Mouse (Mus musculus): ENCODE results near the gene Panx1. TPM values are rescaled to one million over a fixed set of nuclear protein-coding genes. Genes with fewer than 3 reads are reported as not detected.

Gene Panx1
- polyA plus RNA-seq, 1 experiment from 2014 or later: 118 TPM

DNA sequence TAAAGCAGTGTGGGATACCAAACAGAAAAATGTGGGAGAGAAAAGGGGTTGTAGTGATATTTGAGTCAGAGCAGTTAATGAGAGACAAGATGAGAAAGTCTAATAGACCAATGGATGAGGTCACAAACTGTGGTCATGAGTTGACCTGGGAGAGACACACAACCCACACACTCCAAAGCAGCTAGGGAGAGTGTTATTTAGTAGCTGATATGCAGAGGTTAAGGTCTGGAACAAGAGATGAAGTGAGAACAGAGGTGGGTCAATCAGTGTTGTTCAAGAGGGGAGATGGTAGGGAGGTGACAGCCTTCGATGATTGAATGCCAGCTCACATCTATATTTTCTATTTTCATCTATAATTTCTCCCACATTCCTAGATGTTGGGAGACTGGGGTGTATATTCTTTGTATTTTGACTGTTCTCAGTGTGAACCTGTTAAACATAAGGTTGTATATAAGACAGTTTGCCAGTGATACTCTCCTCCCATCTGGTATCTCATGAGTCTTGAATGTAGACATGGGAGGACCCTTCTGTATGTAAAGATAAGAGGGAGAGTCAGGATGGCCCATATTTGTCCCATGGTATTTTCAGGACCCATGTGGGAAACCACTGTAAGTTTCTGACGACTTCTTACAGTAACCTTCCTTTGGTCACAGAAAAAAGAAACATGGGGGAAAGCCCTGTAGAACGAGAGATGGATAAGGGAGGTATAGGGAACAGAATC, 74.3 kb downstream of the Panx1 start:
- no peaks in the 10 kb centered on the region for H3K36me3 ChIP-seq (ENCODE audit: control insufficient read depth, insufficient read depth, low read length)
- 83% methylated on average over 3 of the region's 3 CpGs for WGBS

DNA sequence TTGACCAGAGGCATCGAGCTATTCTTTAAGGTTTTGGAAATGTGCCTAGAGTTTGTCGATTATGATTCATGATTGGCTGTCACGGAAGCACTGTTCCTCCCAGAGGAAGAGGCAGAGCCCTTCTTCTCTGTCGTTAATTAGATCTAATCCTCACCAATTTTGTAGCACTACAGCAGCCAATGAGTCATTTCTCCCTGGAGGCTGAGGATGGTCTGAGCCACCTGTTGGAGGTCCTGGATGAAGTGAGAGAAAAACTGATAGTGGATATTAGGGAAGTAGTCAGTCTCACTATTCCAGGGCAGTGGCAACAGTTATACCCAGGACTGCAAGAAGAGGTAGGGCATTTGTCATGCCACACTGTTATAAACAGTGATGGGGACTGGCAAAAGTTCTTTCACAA, 75.1 kb downstream of the Panx1 start:
- H3K4me1 ChIP-seq (ENCODE audit: control insufficient read depth, insufficient read depth, low read length): no peaks in the 10 kb centered on the region
- no peaks in the 10 kb centered on the region for H3K36me3 ChIP-seq (ENCODE audit: control insufficient read depth, insufficient read depth, low read length)
- no peaks in the 10 kb centered on the region for H3K27me3 ChIP-seq (ENCODE audit: control insufficient read depth, insufficient read depth, low read length)
- 83% methylated on average over 4 of the region's 4 CpGs for WGBS
- H3K9ac ChIP-seq (ENCODE audit: low read length): no peak overlapping the region
- H3K9me3 ChIP-seq (ENCODE audit: control insufficient read depth, low read length): no peaks in the 10 kb centered on the region
- no peak overlapping the region for H3K4me2 ChIP-seq (ENCODE audit: low read depth)
- DNase-seq (ENCODE audit: low spot score) (no peak), ATAC-seq (ENCODE audit: insufficient read depth, low FRiP score, low TSS enrichment) (no peak)
- H3K27ac ChIP-seq (ENCODE audit: low read depth, low read length): no peak overlapping the region
- no peak overlapping the region for H3K4me3 ChIP-seq (ENCODE audit: low read depth, low read length)

More for the DNA sequence above, 74.3 kb downstream of the Panx1 start:
- H3K9ac ChIP-seq (ENCODE audit: low read length): no peak overlapping the region
- H3K4me1 ChIP-seq (ENCODE audit: control insufficient read depth, insufficient read depth, low read length): no peaks in the 10 kb centered on the region
- no peak overlapping the region for H3K27ac ChIP-seq (ENCODE audit: low read depth, low read length)
- no peaks in the 10 kb centered on the region for H3K27me3 ChIP-seq (ENCODE audit: control insufficient read depth, insufficient read depth, low read length)
- ATAC-seq (ENCODE audit: insufficient read depth, low FRiP score, low TSS enrichment) (no peak), DNase-seq (ENCODE audit: low spot score) (no peak)
- H3K9me3 ChIP-seq (ENCODE audit: control insufficient read depth, low read length): no peaks in the 10 kb centered on the region
- H3K4me3 ChIP-seq (ENCODE audit: low read depth, low read length): no peak overlapping the region
- no peak overlapping the region for H3K4me2 ChIP-seq (ENCODE audit: low read depth)

DNA sequence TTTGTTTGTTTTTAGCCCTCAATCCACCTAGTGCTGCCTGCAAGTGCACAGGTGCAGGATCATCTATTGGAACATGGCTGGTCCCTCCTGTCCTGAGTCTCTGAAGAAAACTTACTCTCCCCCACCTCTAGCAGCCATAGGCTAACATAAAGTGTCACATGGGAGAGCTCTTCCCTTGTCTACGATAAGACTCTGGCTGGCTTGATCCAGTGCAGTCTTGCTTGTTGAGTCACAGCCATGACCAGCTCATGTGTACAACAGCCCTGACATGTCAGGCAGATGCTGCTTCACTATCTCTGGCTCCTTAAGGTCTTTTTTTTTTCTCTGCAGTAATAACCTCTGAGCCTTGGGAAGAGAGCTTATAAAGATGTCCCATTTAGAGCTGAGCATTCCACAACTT, 77.7 kb downstream of the Panx1 start:
- no peak overlapping the region for H3K4me2 ChIP-seq (ENCODE audit: low read depth)
- ATAC-seq (ENCODE audit: insufficient read depth, low FRiP score, low TSS enrichment) (no peak), DNase-seq (ENCODE audit: low spot score) (no peak)
- H3K9me3 ChIP-seq (ENCODE audit: control insufficient read depth, low read length): no peaks in the 10 kb centered on the region
- 94% methylated on average over 1 of the region's 1 CpGs for WGBS
- H3K4me3 ChIP-seq (ENCODE audit: low read depth, low read length): no peak overlapping the region
- no peak overlapping the region for H3K9ac ChIP-seq (ENCODE audit: low read length)
- no peaks in the 10 kb centered on the region for H3K36me3 ChIP-seq (ENCODE audit: control insufficient read depth, insufficient read depth, low read length)
- no peaks in the 10 kb centered on the region for H3K4me1 ChIP-seq (ENCODE audit: control insufficient read depth, insufficient read depth, low read length)
- H3K27me3 ChIP-seq (ENCODE audit: control insufficient read depth, insufficient read depth, low read length): no peaks in the 10 kb centered on the region
- no peak overlapping the region for H3K27ac ChIP-seq (ENCODE audit: low read depth, low read length)

DNA sequence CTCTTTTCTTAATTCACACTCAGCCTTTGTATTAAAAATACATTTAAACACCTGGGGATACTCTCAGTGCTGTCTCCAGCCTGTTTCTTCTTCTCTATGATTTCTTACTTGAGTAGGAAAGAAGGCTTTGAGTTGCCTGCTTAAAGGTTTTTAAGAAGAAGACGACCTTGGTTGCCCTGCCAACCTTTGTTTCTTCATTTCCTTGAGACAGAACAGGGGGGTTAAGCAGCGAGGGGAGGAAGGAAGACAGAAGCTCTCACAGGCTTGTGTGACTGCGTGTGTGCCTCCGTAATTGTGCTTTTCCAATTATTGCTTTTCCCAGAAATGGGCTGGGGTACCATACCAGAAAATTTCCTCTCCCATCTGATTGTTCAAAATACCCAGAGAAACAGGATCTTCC, 78.5 kb downstream of the Panx1 start:
- 74% methylated on average over 4 of the region's 4 CpGs for WGBS
- no peaks in the 10 kb centered on the region for H3K4me1 ChIP-seq (ENCODE audit: control insufficient read depth, insufficient read depth, low read length)
- H3K9ac ChIP-seq (ENCODE audit: low read length): no peak overlapping the region

DNA sequence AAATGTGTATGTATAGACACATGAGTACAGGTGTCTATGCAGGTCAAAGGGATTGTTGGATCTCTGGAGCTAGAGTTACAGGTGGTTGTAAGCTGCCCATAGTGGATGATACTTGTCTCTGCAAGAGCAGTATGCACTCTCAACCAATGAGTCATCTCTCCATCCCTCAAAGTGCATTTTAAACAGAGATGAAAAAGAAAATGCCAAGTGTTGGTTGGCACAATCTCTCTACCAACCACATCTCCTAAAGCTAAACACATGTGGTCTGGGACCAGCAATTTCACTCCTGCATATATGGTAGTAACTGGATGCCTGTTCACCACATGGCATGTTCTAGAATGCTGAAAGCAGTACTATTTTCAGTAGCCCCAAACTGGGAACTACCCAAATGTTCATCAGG, 79.9 kb downstream of the Panx1 start:
- no peak for ATAC-seq (ENCODE audit: insufficient read depth, low FRiP score, low TSS enrichment)
- H3K27ac ChIP-seq (ENCODE audit: low read depth, low read length): no peak overlapping the region
- DNase-seq (ENCODE audit: low spot score): no peak
- H3K9me3 ChIP-seq (ENCODE audit: control insufficient read depth, low read length): no peaks in the 10 kb centered on the region
- H3K9ac ChIP-seq (ENCODE audit: low read length): no peak overlapping the region
- no peaks in the 10 kb centered on the region for H3K4me1 ChIP-seq (ENCODE audit: control insufficient read depth, insufficient read depth, low read length)
- no peak overlapping the region for H3K4me2 ChIP-seq (ENCODE audit: low read depth)
- no peaks in the 10 kb centered on the region for H3K27me3 ChIP-seq (ENCODE audit: control insufficient read depth, insufficient read depth, low read length)
- no peaks in the 10 kb centered on the region for H3K36me3 ChIP-seq (ENCODE audit: control insufficient read depth, insufficient read depth, low read length)
- H3K4me3 ChIP-seq (ENCODE audit: low read depth, low read length): no peak overlapping the region

More for the DNA sequence above, 78.5 kb downstream of the Panx1 start:
- H3K27me3 ChIP-seq (ENCODE audit: control insufficient read depth, insufficient read depth, low read length): no peaks in the 10 kb centered on the region
- no peak overlapping the region for H3K27ac ChIP-seq (ENCODE audit: low read depth, low read length)
- H3K9me3 ChIP-seq (ENCODE audit: control insufficient read depth, low read length): no peaks in the 10 kb centered on the region
- DNase-seq (ENCODE audit: low spot score): no peak
- no peak overlapping the region for H3K4me3 ChIP-seq (ENCODE audit: low read depth, low read length)
- H3K4me2 ChIP-seq (ENCODE audit: low read depth): no peak overlapping the region
- H3K36me3 ChIP-seq (ENCODE audit: control insufficient read depth, insufficient read depth, low read length): no peaks in the 10 kb centered on the region
- no peak for ATAC-seq (ENCODE audit: insufficient read depth, low FRiP score, low TSS enrichment)

DNA sequence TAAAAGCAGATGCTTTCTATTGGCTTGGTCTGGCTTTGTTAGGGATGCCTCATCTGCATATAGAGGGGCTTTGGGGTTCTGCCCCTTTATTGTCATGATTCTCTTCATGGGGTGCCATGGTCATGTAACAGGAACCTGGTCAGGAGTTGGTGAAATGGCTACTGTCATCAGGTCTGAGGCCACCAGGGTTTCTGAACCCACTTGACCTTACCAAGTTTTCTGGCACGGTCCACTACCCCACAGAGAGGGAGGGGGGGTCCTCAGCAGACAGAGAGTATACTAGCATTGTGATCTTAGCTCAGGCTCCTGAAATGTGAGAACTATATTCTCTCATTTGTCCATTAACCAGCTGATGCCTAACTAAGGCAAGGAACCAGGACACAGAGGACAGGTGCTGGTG, 82.5 kb downstream of the Panx1 start:
- no peak overlapping the region for H3K4me2 ChIP-seq (ENCODE audit: low read depth)
- 90% methylated on average over 1 of the region's 1 CpGs for WGBS
- no peaks in the 10 kb centered on the region for H3K4me1 ChIP-seq (ENCODE audit: control insufficient read depth, insufficient read depth, low read length)
- H3K27me3 ChIP-seq (ENCODE audit: control insufficient read depth, insufficient read depth, low read length): no peaks in the 10 kb centered on the region
- no peaks in the 10 kb centered on the region for H3K9me3 ChIP-seq (ENCODE audit: control insufficient read depth, low read length)
- ATAC-seq (ENCODE audit: insufficient read depth, low FRiP score, low TSS enrichment): no peak
- H3K27ac ChIP-seq (ENCODE audit: low read depth, low read length): no peak overlapping the region
- no peak for DNase-seq (ENCODE audit: low spot score)
- H3K36me3 ChIP-seq (ENCODE audit: control insufficient read depth, insufficient read depth, low read length): no peaks in the 10 kb centered on the region
- no peak overlapping the region for H3K9ac ChIP-seq (ENCODE audit: low read length)
- H3K4me3 ChIP-seq (ENCODE audit: low read depth, low read length): no peak overlapping the region

DNA sequence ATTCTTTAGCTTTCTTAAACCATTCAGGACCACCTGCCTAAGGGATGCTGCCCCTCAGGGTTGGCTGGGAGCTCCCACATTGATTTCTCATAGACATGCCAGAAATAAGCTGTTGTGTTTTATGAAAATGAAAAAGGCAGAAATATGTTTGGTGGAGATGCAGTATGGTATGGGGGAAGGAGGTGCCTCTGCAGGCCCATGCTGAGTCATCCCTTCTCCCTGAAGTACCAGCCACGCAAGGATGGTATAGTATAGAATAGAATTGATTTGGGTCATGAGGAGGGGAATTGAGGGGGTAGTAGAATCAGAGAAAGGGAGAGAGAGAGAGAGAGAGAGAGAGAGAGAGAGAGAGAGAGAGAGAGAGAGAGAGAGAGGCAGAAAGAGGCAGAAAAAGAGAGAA, 90.6 kb downstream of the Panx1 start:
- Histone ChIP-seq H3K9ac (ENCODE audit: low read length) (no peak overlapping the region), H3K4me2 (ENCODE audit: low read depth) (no peak overlapping the region), H3K27ac (ENCODE audit: low read depth, low read length) (no peak overlapping the region), H3K4me1 (ENCODE audit: control insufficient read depth, insufficient read depth, low read length) (no peaks in the 10 kb centered on the region), H3K27me3 (ENCODE audit: control insufficient read depth, insufficient read depth, low read length) (no peaks in the 10 kb centered on the region), H3K9me3 (ENCODE audit: control insufficient read depth, low read length) (no peaks in the 10 kb centered on the region), H3K4me3 (ENCODE audit: low read depth, low read length) (no peak overlapping the region), H3K36me3 (ENCODE audit: control insufficient read depth, insufficient read depth, low read length) (no peaks in the 10 kb centered on the region)
- DNase-seq (ENCODE audit: low spot score) (no peak), ATAC-seq (ENCODE audit: insufficient read depth, low FRiP score, low TSS enrichment) (no peak)
- 70% methylated on average over 1 of the region's 1 CpGs for WGBS

Other genes with a start within 250 kb of the Panx1 start
- gene Gpr83, start 185.3 kb downstream of the Panx1 start, polyA plus RNA-seq (2014; fragmentation: Nextera tagmentation; extraction: Ambion mirVana): 0.58 and 1.1 TPM in 2 replicates
- gene Izumo1r, start 141.5 kb downstream of the Panx1 start, polyA plus RNA-seq (2014; fragmentation: Nextera tagmentation; extraction: Ambion mirVana): not detected in 2 replicates
- not detected in 2 replicates for gene Hephl1, start 66.6 kb upstream of the Panx1 start, polyA plus RNA-seq (2014; fragmentation: Nextera tagmentation; extraction: Ambion mirVana)
- 2.9 and 3.0 TPM in 2 replicates for gene Vstm5, start 193.6 kb upstream of the Panx1 start, polyA plus RNA-seq (2014; fragmentation: Nextera tagmentation; extraction: Ambion mirVana)
- 47.9 and 52.4 TPM in 2 replicates for gene Med17, start 234.5 kb upstream of the Panx1 start, polyA plus RNA-seq (2014; fragmentation: Nextera tagmentation; extraction: Ambion mirVana)